ENCODE assay signal across 15 mouse cellular contexts in the genomic region with DNA sequence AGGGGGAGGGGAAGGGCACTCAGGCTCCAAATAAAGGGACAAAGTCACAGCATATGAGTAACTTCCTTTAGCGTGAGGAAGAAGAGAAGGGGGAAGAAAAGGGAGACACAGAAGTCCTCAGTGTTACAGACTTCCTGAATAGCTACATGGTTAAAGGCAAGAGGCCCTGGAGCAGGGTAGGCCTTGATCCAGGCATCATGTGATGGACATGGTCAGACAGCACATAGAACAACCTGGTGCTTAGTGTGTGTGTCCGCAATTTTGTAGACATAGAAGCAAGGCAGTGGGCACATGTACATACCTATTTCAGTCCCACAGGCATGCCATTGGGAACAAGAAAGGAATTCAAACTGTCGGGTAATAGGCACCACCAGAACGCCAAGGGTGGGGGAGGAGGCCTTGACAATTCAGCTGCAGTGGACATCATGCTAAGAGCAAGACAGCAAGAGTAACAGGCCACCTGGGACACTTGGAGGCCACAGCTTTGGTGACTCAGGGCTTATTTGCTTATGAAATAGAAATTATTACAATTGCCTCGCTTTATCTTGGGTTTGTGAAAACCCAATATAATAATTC.
"Had no signal": no experiment of that assay in that cellular context is flagged by ENCODE, and none has a peak within 500 bp of the region (broad histone marks: within the 10 kb centered on the region; RNA-seq: fewer than 3 reads in every experiment).

No protein-coding gene starts in this region.

- H3K27me3 ChIP-seq: limb, embryonic 13.5 days; midbrain, embryonic 12.5 days; stomach, embryonic 15.5 days had no signal

- H3K9ac ChIP-seq: limb, embryonic 13.5 days; liver, embryonic 14.5 days; midbrain, embryonic 12.5 days; stomach, embryonic 15.5 days had no signal

- H3K4me1 ChIP-seq: stomach, embryonic 15.5 days had no signal

- H3K9me3 ChIP-seq: stomach, embryonic 15.5 days had no signal

- H3K36me3 ChIP-seq: limb, embryonic 13.5 days; midbrain, embryonic 12.5 days; stomach, embryonic 15.5 days had no signal

- H3K27ac ChIP-seq: kidney, postnatal 0 days; limb, embryonic 13.5 days; liver, embryonic 14.5 days; midbrain, embryonic 12.5 days; stomach, embryonic 15.5 days had no signal

- H3K4me3 ChIP-seq: limb, embryonic 13.5 days; midbrain, embryonic 12.5 days; stomach, embryonic 15.5 days had no signal

- H3K4me2 ChIP-seq: limb, embryonic 13.5 days; midbrain, embryonic 12.5 days; stomach, embryonic 15.5 days had no signal

- DNase-seq: kidney, adult 9 months; kidney, postnatal 36 days; layer of hippocampus, adult 9-11 months; layer of hippocampus, postnatal 36 days; left cerebral cortex, postnatal 4 days; lung, adult 18-20 months; right cerebral cortex, postnatal 4 days; spleen, adult 18-20 months; thymus, adult 2 months; thymus, postnatal 25 days had no signal
